Mouse (Mus musculus) embryonic fibroblast, embryonic 13.5 days (primary cell): ENCODE results near the gene Fam184b.

Experiments
- CTCF ChIP-seq: IDR thresholded peaks from 2 replicates; pipeline ENCODE4 v1.5.1; 2011; ENCODE audit warnings: mild to moderate bottlenecking, control low read depth, low read length, moderate library complexity, borderline replicate concordance; ENCODE audit not compliant: insufficient read depth
- POLR2A ChIP-seq: IDR thresholded peaks from 2 replicates; pipeline ENCODE4 v1.6.1; 2011; ENCODE audit warnings: low read depth, mild to moderate bottlenecking, control low read depth, low read length, moderate library complexity

- TF ChIP-seq POLR2A (no peak), CTCF (no peak)
Observed at GRCm38 (mm10) chr5:45480066-45480465, 159.3 kb downstream of the Fam184b start.
